Mouse (Mus musculus) left cerebral cortex, postnatal 25 days (tissue): Measurements from ENCODE around the gene Olfr325. TPM values are rescaled to one million over a fixed set of nuclear protein-coding genes. Genes with fewer than 3 reads are reported as not detected.
"Not testable (repeated sequence)": the region's sequence is repeated elsewhere in the genome, so short reads cannot be mapped to it uniquely, and the experiment has no call there.

Experiments
- DNase-seq, 2 experiments: peaks; one replicate each; pipeline ENCODE4 v3.0.0; 2022; ENCODE audit warnings: low spot score in 2 of 2, mixed read lengths in 1 of 2
- intact Hi-C: fragments of 180-260 bp; cut with DNase I; formaldehyde crosslinking; loops from one replicate; pipeline ENCODE4 v1.15.1; 2025
- total RNA-seq, 2 experiments: library from RNA; stranded (reverse); gene quantifications; 2 replicates each; pipeline ENCODE4 v1.2.3; 2021

Gene Olfr325
- total RNA-seq, result not detected

- DNase-seq, result no peak
- intact Hi-C loops, result no loop called here
Measured at GRCm38 (mm10) chr11:58577430-58577829, at the start of gene Olfr325. Olfr325 (plus strand) TSS chr11:58577730.

GRCm38 (mm10) chr11:58534736-58535135, 42.8 kb upstream of the Olfr325 start, which contains the start of gene Olfr330:
Olfr330 (minus strand) TSS chr11:58534836.
- intact Hi-C loops, DNase-seq: not testable (repeated sequence)

GRCm38 (mm10) chr11:58546322-58546721, 31.2 kb upstream of the Olfr325 start, which contains the start of gene Olfr329-ps:
Olfr329-ps (minus strand) TSS chr11:58546422.
- DNase-seq, result no peak
- intact Hi-C loops, result no loop called here

- no peak for DNase-seq
- intact Hi-C loops, result no loop called here
Measured at GRCm38 (mm10) chr11:58555536-58555935, 22.0 kb upstream of the Olfr325 start, which contains the start of gene Olfr328. Olfr328 (minus strand) TSS chr11:58555636.

GRCm38 (mm10) chr11:58570405-58570804, 7.1 kb upstream of the Olfr325 start, which contains the start of gene Olfr224:
Olfr224 (minus strand) TSS chr11:58570553.
- DNase-seq, result no peak
- intact Hi-C loops, result no loop called here

GRCm38 (mm10) chr11:58578636-58579035, 1.1 kb downstream of the Olfr325 start:
- peak; percentile 9 to 49 for DNase-seq
- intact Hi-C loops, result no loop called here

GRCm38 (mm10) chr11:58587898-58588348, 10.4 kb downstream of the Olfr325 start:
- peak; percentile 4 to 7 for DNase-seq
- intact Hi-C loops, result loop anchor here (2.0 kb wide), 1 partner anchor 185 kb away; no protein-coding TSS in a partner anchor

GRCm38 (mm10) chr11:58588620-58589250, 11.2 kb downstream of the Olfr325 start:
- no peak for DNase-seq
- intact Hi-C loops, result loop anchor here (2.0 kb wide), 1 partner anchor 186 kb away; no protein-coding TSS in a partner anchor

GRCm38 (mm10) chr11:58594814-58595213, 17.3 kb downstream of the Olfr325 start, which contains the start of gene Olfr324:
Olfr324 (plus strand) TSS chr11:58595114.
- intact Hi-C loops, result no loop called here
- DNase-seq, result no peak

GRCm38 (mm10) chr11:58597837-58598236, 20.3 kb downstream of the Olfr325 start:
- intact Hi-C loops, result no loop called here
- no peak for DNase-seq

GRCm38 (mm10) chr11:58602062-58602461, 24.5 kb downstream of the Olfr325 start:
- DNase-seq, result no peak
- intact Hi-C loops, result no loop called here

- DNase-seq, result no peak
- intact Hi-C loops, result no loop called here
Measured at GRCm38 (mm10) chr11:58602800-58603560, 25.4 kb downstream of the Olfr325 start.

- intact Hi-C loops, result no loop called here
- no peak for DNase-seq
Measured at GRCm38 (mm10) chr11:58604688-58605087, 27.2 kb downstream of the Olfr325 start.

- intact Hi-C loops, result no loop called here
- DNase-seq, result no peak
Measured at GRCm38 (mm10) chr11:58605228-58605627, 27.7 kb downstream of the Olfr325 start.

GRCm38 (mm10) chr11:58606177-58606919, 28.8 kb downstream of the Olfr325 start:
- no peak for DNase-seq
- intact Hi-C loops, result no loop called here

GRCm38 (mm10) chr11:58607030-58607429, 29.5 kb downstream of the Olfr325 start:
- intact Hi-C loops, result no loop called here
- DNase-seq, result no peak

- DNase-seq, result no peak
- intact Hi-C loops, result loop anchor here (10.0 kb wide), 1 partner anchor 329 kb away; no protein-coding TSS in a partner anchor
Measured at GRCm38 (mm10) chr11:58613359-58613758, 35.8 kb downstream of the Olfr325 start.

GRCm38 (mm10) chr11:58614526-58614925, 37.0 kb downstream of the Olfr325 start:
- intact Hi-C loops, result loop anchor here (10.0 kb wide), 1 partner anchor 330 kb away; no protein-coding TSS in a partner anchor
- DNase-seq, result no peak

- no peak for DNase-seq
- intact Hi-C loops, result loop anchor here (10.0 kb wide), 1 partner anchor 331 kb away; no protein-coding TSS in a partner anchor
Measured at GRCm38 (mm10) chr11:58615975-58616374, 38.4 kb downstream of the Olfr325 start, which contains the start of gene 2210407C18Rik. 2210407C18Rik (minus strand) TSS chr11:58616075.
